In genomic region chr2:154583906-154584872, GRCm38 (mm10) we compare ENCODE assay signal across 9 mouse cellular contexts. TPM values are rescaled to one million over a fixed set of nuclear protein-coding genes. Genes with fewer than 3 reads are reported as not detected.
DNase-seq lines count a peak whose midpoint lies in the region; ATAC-seq lines count a peak whose summit lies in the region.
"Had no signal": no experiment of that assay in that cellular context is flagged by ENCODE, and none has a peak within 500 bp of the region (broad histone marks: within the 10 kb centered on the region; RNA-seq: fewer than 3 reads in every experiment).

No protein-coding gene starts in this region.

- WGBS in embryonic facial prominence, embryonic 10.5 days = 74% methylated on average over 15 of the region's 15 CpGs
- 58% methylated on average over 15 of the region's 15 CpGs for WGBS in intestine, embryonic 15.5 days
- WGBS in liver, embryonic 13.5 days (ENCODE audit: insufficient replicate concordance) = 44% methylated on average over 15 of the region's 15 CpGs

- H3K4me1 ChIP-seq in embryonic facial prominence, embryonic 10.5 days = peaks cover 18% of the 10 kb centered on the region
- H3K4me1 ChIP-seq in intestine, embryonic 15.5 days (replicated peaks) = no peaks in the 10 kb centered on the region
- H3K4me1 ChIP-seq in liver, embryonic 13.5 days (replicated peaks) = peaks cover 27% of the 10 kb centered on the region

- no peak overlapping the region for H3K4me2 ChIP-seq in intestine, embryonic 15.5 days (replicated peaks)
- H3K4me2 ChIP-seq in liver, embryonic 13.5 days = no peak overlapping the region

- 0 out of 2 replicates have a peak, but pooled peaks cover 5% of the 10 kb centered on the region for H3K27me3 ChIP-seq in embryonic facial prominence, embryonic 10.5 days (replicated peaks; ENCODE audit: low read depth, poor library complexity, severe bottlenecking)
- no peaks in the 10 kb centered on the region for H3K27me3 ChIP-seq in intestine, embryonic 15.5 days (replicated peaks)
- H3K27me3 ChIP-seq in liver, embryonic 13.5 days = no peaks in the 10 kb centered on the region

- H3K27ac ChIP-seq in embryonic facial prominence, embryonic 10.5 days (replicated peaks) = peak overlapping the region; percentile 44; the same call in 1 of the 2 replicates
- H3K27ac ChIP-seq in intestine, embryonic 15.5 days = no peak overlapping the region
- 0 out of 2 replicates have a peak overlapping the region, but pooled peaks have one; percentile 10 for H3K27ac ChIP-seq in liver, embryonic 13.5 days

- H3K9ac ChIP-seq in intestine, embryonic 15.5 days = no peak overlapping the region
- no peak overlapping the region for H3K9ac ChIP-seq in liver, embryonic 13.5 days

- ATAC-seq in intestine, embryonic 15.5 days = peak; percentile 59
- peak; percentile 65 for ATAC-seq in liver, embryonic 13.5 days (ENCODE audit: low read depth)

- H3K4me3 ChIP-seq in embryonic facial prominence, embryonic 10.5 days = no peak overlapping the region
- no peak overlapping the region for H3K4me3 ChIP-seq in intestine, embryonic 15.5 days (replicated peaks)
- no peak overlapping the region for H3K4me3 ChIP-seq in liver, embryonic 13.5 days (replicated peaks)

- peaks cover 3% of the 10 kb centered on the region for H3K36me3 ChIP-seq in embryonic facial prominence, embryonic 10.5 days (replicated peaks)
- peaks cover 7% of the 10 kb centered on the region for H3K36me3 ChIP-seq in intestine, embryonic 15.5 days
- peaks cover 17% of the 10 kb centered on the region for H3K36me3 ChIP-seq in liver, embryonic 13.5 days

- H3K9me3 ChIP-seq in embryonic facial prominence, embryonic 10.5 days = no peaks in the 10 kb centered on the region
- H3K9me3 ChIP-seq in intestine, embryonic 15.5 days = no peaks in the 10 kb centered on the region
- H3K9me3 ChIP-seq in liver, embryonic 13.5 days (replicated peaks) = no peaks in the 10 kb centered on the region

- peak; percentile 21 for DNase-seq in heart, postnatal 4 days
- no peak for DNase-seq in heart, adult 8-10 months (ENCODE audit: low spot score)
- no peak for DNase-seq in embryonic facial prominence, embryonic 10.5 days (ENCODE audit: low spot score)
- DNase-seq in liver, embryonic 13.5 days = no peak
- peak; percentile 72 for DNase-seq in right cerebral cortex, postnatal 4 days
- DNase-seq in T-cell, adult 2 months (ENCODE audit: low spot score) = no peak
- no peak for DNase-seq in yolk sac, embryonic 10.5 days (ENCODE audit: low spot score)

RNA-seq across cellular contexts. Expression of gene E2f1, which starts 14.5 kb away (rescaled TPM):
- 10 to 100 TPM; 32.3 to 35.6 TPM for total RNA-seq in heart, postnatal 4 days (2021)
- 1 to 10 TPM in 1 of 4 experiments, under 1 TPM in 3; 0.25 to 1.2 (median 0.47) TPM for total RNA-seq in heart, adult 8-10 months (2022)
- 25.2 and 26.0 TPM in 2 replicates for polyA plus RNA-seq in embryonic facial prominence, embryonic 10.5 days (2016; fragmentation: Nextera tagmentation; extraction: Ambion mirVana)
- 16.7 and 18.7 TPM in 2 replicates for polyA plus RNA-seq in intestine, embryonic 15.5 days (2015; fragmentation: Nextera tagmentation; extraction: Ambion mirVana)
- polyA plus RNA-seq in liver, embryonic 13.5 days (2015; fragmentation: Nextera tagmentation; extraction: Ambion mirVana) = 16.6 and 17.7 TPM in 2 replicates

RNA-seq across cellular contexts. Expression of gene Pxmp4, which starts 19.3 kb away (rescaled TPM):
- 10 to 100 TPM; 14.5 to 20.4 TPM for total RNA-seq in heart, postnatal 4 days (2021)
- 10 to 100 TPM; 25.0 to 31.0 (median 27.2) TPM for total RNA-seq in heart, adult 8-10 months (2022)
- 11.6 and 13.8 TPM in 2 replicates for polyA plus RNA-seq in embryonic facial prominence, embryonic 10.5 days (2016; fragmentation: Nextera tagmentation; extraction: Ambion mirVana)
- polyA plus RNA-seq in intestine, embryonic 15.5 days (2015; fragmentation: Nextera tagmentation; extraction: Ambion mirVana) = 28.0 and 32.9 TPM in 2 replicates
- 26.8 and 28.9 TPM in 2 replicates for polyA plus RNA-seq in liver, embryonic 13.5 days (2015; fragmentation: Nextera tagmentation; extraction: Ambion mirVana)

RNA-seq across cellular contexts. Expression of gene Necab3, which starts 25.5 kb away (rescaled TPM):
- total RNA-seq in heart, postnatal 4 days (2021) = 1 to 10 TPM in 1 of 2 experiments, under 1 TPM in 1; 0.81 to 1.8 TPM
- 1 to 10 TPM in 1 of 4 experiments, under 1 TPM in 3; 0.25 to 1.2 (median 0.60) TPM for total RNA-seq in heart, adult 8-10 months (2022)
- polyA plus RNA-seq in embryonic facial prominence, embryonic 10.5 days (2016; fragmentation: Nextera tagmentation; extraction: Ambion mirVana) = 3.2 and 3.6 TPM in 2 replicates
- 1.2 TPM in 2 replicates for polyA plus RNA-seq in intestine, embryonic 15.5 days (2015; fragmentation: Nextera tagmentation; extraction: Ambion mirVana)
- polyA plus RNA-seq in liver, embryonic 13.5 days (2015; fragmentation: Nextera tagmentation; extraction: Ambion mirVana) = 0.81 and 0.88 TPM in 2 replicates

RNA-seq across cellular contexts. Expression of gene Zfp341, which starts 28.9 kb away (rescaled TPM):
- 1 to 10 TPM; 2.4 TPM for total RNA-seq in heart, postnatal 4 days (2021)
- total RNA-seq in heart, adult 8-10 months (2022) = 1 to 10 TPM; 2.4 to 4.3 (median 2.7) TPM
- polyA plus RNA-seq in embryonic facial prominence, embryonic 10.5 days (2016; fragmentation: Nextera tagmentation; extraction: Ambion mirVana) = 1.1 TPM in 2 replicates
- polyA plus RNA-seq in intestine, embryonic 15.5 days (2015; fragmentation: Nextera tagmentation; extraction: Ambion mirVana) = 0.69 and 1.0 TPM in 2 replicates
- polyA plus RNA-seq in liver, embryonic 13.5 days (2015; fragmentation: Nextera tagmentation; extraction: Ambion mirVana) = 1.9 and 2.1 TPM in 2 replicates

RNA-seq across cellular contexts. Expression of gene 4930519P11Rik, which starts 29.0 kb away (rescaled TPM):
- total RNA-seq in heart, postnatal 4 days (2021) = not detected
- total RNA-seq in heart, adult 8-10 months (2022) = not detected
- polyA plus RNA-seq in embryonic facial prominence, embryonic 10.5 days (2016; fragmentation: Nextera tagmentation; extraction: Ambion mirVana) = not detected in 2 replicates
- not detected in 2 replicates for polyA plus RNA-seq in intestine, embryonic 15.5 days (2015; fragmentation: Nextera tagmentation; extraction: Ambion mirVana)
- polyA plus RNA-seq in liver, embryonic 13.5 days (2015; fragmentation: Nextera tagmentation; extraction: Ambion mirVana) = not detected in 2 replicates
- polyA plus RNA-seq: heart, embryonic 14.5 days had no signal

Comparison
In these comparisons a context has a peak if more than half of its experiments do, and no peak if none do; other contexts are left out.
1. DNase-seq: peak in heart, postnatal 4 days (single experiment) and right cerebral cortex, postnatal 4 days (single experiment); none in heart, adult 8-10 months (single experiment), embryonic facial prominence, embryonic 10.5 days (single experiment), liver, embryonic 13.5 days (single experiment), T-cell, adult 2 months (single experiment) and yolk sac, embryonic 10.5 days (single experiment).